Mouse (Mus musculus): ENCODE results near the gene Scamp3.

DNA sequence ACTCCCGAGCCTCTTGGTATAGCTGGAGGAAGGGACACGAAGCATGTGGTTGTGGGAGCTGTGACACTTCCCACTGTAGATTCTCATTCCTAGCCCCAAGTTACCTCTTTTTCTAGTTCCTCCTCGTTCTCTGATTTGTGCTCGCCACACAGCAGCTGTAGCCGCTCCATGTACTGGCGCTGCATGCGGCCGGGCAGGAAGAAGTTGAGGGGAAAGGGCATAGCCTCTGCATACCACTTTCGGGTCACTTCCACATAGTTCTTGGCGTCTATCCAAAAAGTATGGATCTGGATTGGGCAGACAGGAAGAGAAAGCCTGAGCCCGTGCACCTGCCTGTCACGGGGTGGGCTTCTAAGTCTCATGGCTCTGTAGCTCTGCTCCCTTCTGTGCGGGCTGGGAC lies 32.9 kb downstream of the Scamp3 start:
- no peak for TF ChIP-seq CTCF (IDR thresholded peaks at IDR 0.05; ENCODE audit: control insufficient read depth, insufficient read depth, insufficient replicate concordance, low read depth, low read length)
- no peak for TF ChIP-seq POLR2A (IDR thresholded peaks at IDR 0.05; ENCODE audit: control insufficient read depth, low read depth, low read length)
